Mouse (Mus musculus) WW6 (cell line): ENCODE results near the gene Mlec.
"Not testable (repeated sequence)": the region's sequence is repeated elsewhere in the genome, so short reads cannot be mapped to it uniquely, and the experiment has no call there.

Experiments
- DNase-seq: peaks from one replicate; pipeline ENCODE4 v3.0.0-alpha.2; 2013; ENCODE audit warnings: low read depth, low spot score

Mlec gene

DNA sequence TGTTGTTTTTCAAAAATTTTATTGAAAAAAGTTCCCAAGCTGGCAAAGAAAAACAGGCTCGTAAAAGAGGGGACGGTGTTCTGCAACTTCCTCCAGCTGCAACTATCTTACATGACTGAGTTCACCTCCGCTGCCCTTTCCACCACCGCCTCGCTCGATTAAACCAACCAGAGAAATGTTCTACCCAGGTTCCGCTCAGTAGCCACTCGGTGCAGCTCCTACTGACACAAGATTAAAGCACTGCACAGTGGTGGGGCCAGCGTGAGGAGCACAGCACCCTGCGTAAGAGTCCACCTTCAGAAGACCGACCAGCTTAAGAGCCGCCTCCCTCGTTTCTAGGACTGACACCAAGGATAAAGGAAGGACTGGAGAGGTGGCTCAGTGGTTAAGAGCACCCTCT, 6.5 kb downstream of the Mlec start:
- DNase-seq, result no peak

DNA sequence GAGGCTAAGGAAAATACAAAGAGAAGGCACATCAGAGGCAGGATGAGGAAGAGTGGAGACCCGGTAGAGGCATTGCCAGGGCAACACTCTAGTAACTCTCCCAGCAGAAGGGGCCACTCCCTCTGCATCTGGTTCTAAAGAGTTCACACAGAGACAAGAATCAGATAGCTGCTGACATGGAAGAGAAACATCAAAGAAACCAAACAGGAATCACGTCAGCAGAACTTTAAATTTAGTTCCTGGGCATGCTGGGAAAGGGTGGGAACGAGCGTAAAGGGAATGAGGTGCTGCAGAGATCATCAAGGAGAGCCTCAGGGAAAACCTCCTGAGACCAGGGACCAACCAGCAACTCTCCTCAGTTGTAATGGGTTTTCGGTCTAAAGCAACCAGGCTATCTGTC, 7.0 kb downstream of the Mlec start:
- no peak for DNase-seq

DNA sequence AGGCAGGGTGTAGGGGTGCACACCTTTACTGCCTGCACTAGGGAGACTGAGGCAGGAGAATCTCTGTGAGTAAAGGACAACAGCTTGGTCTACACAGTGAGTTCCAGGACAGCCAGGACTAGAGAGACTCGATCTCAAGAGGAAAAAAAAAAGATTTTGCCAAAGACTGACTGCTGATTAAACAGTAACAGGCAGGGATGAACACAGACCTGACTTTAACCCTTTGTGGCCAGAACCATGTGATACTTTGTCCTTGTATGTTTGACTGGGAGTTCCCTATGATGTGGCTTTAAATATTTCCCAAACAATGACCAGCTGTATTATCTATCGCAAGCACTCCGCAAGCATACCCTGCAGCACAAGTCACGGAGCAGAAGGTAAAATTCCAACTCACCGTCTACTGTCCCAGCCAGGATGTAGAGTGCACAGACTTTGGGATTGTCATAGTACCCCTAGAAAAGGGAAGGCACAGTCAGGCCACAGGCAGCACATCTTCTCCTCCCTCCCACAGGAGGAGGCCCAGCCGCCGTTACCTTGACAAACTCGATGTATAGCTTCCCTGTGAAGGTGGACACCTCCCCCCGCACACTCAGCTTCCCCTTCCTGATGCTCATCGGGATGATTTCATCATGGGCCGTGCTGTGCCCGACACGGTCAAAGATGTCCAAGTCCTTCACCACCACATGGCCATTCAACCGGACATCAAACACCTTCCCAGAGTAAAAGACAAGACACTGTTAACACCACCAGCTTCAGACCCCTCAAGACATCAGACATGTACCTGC, 8.1 kb downstream of the Mlec start:
- no peak for DNase-seq

DNA sequence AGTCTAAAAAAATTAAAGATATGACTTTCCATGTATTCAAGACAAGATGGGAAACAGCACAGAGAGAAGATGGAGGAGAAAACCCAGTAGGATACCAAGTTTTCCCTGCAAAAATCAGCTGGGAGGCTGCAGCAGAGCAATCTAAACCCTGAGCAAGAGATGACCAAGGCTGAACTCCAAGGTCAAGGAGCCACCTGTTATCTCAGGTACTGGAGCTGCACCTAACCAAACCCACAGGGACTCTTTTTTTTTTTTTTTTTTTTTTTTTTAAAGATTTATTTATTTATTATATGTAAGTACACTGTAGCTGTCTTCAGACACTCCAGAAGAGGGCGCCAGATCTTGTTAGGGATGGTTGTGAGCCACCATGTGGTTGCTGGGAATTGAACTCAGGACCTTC, 9.1 kb downstream of the Mlec start:
- DNase-seq, result not testable (repeated sequence)

DNA sequence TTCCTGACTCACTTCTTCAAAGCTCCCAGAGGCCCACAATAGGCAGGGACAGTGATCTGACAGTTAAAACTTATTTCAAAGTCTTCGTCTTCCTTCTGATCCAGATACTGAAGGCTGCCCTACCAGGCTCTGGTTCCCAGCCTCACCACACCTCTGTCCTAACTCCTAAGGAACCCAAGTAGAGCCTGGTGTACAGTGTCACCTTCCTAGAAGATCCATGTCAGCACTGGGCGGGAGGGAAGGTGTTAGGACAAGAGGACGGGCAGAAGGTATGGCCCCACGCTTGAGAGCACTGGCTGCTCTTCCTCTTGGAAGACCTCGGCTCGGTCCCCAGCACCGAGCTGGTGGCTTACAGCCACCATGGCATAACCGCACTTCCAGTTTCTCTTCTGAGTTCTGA, 9.6 kb downstream of the Mlec start:
- DNase-seq, result no peak

DNA sequence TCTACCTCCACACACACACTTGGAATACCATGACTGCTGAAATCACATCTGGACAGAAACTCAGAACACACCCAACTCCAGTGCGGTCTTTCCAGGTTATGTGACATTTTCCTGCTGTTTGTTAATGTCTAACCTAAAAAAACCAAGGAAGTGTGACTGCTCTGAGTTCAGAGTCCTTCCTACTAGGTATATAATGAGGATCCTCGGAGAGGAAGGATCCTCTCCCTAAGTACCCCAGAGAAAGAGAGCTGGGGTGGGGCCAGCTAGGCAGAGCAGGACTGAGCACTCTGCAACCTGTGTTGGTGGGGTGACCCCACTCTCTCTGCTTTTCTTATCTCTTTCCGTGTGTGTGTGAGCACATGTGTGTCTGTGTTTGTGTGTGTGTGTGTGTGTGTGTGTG, 10.6 kb downstream of the Mlec start:
- no peak for DNase-seq

DNA sequence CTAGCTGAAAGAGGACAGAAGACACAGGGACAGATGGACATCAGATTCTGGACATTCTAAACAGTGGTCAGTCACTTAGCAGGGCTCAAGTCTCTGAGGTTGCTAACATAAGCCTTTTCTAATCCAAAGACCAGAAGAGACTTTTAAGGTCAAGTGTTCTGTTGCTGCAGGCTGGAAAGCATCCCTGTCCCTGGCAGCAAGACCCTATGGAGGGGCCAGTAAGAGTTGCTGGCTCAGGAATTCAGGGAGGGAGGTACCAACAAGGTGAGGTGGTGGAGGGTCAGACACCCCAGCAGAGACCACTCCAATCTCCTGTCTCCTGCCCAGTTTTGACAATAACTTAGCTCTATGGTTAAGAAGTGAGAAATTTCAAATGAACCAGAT, 11.2 kb downstream of the Mlec start:
- DNase-seq, result no peak

DNA sequence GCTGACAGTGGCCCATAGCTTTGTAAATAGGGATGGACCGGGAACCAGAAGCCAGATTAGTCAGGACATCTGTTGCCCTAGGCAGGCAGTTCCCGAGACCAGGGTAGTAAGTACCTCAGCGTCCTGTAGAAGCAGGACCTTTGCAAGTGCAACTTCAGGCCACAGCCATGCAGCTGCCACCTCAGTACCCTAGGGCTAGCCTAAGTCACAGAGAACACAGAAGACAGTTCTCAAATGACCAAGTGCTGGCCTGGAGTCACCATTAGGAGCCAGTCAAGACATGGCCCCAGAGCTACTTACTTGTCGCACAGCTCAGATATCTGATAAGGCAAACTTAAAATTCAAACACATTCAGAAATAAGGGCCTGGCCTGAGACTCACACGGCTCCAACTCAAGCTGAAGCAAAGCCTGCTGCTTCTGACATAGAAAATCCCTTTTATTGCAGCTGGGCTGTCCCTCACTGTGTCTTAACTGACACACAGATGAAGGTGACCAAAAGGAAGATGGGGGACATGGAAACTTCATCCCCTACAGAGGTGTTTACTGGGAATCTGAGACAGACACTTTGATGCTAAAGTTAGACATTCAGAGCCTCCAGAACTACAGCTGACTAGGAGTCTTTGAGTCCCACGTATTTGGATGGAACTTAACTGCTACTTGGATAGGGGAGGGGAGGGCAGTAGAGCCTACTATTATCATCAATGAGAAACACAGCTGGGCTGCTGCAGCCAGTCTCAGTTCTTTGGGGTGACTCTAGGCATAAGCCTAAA, 11.8 kb downstream of the Mlec start:
- no peak for DNase-seq

DNA sequence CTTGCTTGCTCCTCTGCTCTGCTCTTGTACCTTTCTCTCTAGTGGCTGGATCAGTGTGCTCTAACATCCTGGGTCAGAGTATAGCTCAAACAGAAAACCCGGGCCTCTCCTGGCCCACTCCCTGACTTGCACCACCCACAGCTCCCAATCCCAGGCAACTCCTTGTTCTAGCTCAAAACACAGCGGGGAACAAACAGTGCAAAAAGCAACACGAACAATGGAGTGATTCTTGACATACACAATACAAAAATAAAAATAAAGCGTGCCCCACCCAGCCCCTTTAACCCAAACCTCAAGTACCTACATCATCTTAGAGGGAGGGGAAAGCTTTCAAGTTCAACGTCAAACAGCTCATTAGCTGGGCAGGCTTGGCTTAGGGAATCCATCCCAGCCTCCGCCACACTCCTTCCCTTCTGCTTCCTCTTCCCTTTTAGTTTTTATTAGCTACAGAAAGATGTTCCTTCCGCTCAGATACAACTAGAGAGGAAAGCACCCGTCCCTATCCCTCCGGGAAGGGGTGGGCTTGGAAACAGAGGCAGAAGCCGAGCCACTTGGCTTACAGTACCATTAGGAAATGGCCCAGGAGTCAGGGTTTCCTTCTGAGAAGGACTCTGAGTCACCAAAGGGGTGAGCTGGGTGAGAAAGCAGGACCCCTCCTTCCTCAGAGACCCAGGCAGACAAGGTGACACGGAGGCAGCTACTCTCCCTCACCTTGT, 12.6 kb downstream of the Mlec start:
- DNase-seq, result no peak

DNA sequence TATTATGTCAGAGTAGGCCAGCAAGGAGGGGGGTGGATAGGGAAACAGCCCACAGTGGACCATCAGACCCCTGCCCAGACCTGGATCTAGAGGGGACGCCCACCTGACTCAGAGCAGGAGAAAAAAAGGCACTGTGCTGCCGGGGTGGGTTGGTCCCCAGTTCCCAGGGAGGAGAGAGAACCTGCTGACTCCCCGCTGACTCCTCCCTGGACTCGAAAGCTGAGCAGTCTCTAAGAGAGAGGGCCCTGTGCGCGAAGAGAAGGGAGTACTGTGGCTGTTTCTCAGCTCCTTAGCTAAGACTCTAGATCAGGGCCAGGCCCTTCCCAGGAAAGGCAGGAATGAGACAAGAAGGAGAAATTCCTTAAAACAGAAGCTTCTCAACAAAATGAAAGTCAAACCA, 13.5 kb downstream of the Mlec start:
- no peak for DNase-seq

DNA sequence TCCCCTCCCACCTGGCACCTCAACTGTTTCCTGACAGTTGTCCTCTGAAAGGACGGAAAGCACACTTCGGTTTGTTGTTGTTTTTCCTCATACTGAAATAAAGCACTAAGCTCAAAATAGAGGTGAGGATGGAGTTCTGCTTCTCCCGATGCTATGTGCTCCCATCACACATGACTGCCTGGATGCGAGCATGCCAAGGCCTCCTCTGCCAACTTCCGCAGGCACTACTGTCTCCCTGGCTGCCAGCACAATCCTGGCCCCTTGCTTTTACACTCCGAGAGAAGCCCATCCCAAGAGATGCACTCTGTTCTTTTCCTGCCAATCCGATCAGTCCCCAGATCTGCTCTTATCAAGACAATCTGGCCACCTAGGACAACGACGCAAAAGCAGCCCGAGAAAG, 14.4 kb downstream of the Mlec start:
- DNase-seq, result no peak

DNA sequence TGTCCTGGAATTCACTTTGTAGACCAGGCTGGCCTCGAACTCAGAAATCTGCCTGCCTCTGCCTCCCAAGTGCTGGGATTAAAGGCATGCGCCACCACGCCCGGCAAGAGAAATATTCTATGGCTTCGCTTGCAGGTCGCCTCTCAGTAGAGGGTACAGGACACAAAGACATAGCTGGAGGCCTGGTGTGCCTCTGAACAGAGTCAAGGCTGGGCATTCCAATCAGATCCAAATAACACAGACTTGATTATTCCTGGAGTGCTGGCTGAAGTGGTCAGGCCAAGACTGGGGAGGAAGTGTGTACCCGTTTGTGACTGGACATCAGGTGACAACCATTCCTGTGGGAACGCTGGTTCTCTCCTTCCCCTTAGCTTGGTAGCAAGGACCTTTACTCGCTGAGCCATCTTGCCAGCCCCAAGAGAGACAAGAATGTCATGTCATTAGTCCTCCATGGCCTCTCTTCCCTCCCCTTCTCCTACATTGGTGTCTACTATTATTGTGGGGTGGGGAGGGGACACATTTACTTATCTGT, 15.7 kb downstream of the Mlec start:
- no peak for DNase-seq

DNA sequence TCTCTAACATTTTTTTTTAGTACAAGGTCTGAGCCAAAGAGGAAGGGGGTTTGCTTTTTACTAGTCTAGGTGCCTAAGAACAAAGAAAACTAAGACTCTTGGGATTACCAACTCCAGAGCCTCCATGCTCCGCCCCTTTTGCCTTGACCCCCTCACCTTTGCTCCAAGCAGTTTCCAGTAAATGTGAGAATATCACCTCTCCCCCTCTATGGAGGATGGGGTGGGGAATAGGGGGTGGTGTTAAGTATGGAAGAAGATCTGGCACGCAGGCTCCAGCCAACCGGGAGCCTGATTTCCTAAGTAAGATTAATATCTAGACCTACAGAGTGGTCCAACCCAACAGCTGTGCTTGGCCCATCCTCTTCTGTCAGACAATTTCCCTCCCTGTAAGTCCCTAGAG, 17.3 kb downstream of the Mlec start:
- DNase-seq, result no peak

DNA sequence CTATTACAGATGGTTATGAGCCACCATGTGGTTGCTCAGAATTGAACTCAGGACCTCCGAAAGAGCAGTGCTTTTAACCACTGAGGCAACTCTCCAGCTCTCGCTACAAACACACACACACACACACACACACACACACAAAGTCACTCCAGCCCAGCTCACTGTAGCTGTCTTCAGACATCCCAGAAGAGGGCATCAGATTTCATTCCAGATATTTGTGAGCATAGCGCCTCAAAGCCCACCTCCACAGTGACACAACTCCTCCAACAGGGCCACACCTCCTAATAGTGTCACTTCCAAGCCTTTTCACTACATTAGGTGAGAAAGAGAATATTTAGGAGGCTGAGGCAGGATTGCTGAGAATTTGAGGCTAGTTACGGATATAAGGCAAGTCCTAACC, 18.9 kb downstream of the Mlec start:
- no peak for DNase-seq

DNA sequence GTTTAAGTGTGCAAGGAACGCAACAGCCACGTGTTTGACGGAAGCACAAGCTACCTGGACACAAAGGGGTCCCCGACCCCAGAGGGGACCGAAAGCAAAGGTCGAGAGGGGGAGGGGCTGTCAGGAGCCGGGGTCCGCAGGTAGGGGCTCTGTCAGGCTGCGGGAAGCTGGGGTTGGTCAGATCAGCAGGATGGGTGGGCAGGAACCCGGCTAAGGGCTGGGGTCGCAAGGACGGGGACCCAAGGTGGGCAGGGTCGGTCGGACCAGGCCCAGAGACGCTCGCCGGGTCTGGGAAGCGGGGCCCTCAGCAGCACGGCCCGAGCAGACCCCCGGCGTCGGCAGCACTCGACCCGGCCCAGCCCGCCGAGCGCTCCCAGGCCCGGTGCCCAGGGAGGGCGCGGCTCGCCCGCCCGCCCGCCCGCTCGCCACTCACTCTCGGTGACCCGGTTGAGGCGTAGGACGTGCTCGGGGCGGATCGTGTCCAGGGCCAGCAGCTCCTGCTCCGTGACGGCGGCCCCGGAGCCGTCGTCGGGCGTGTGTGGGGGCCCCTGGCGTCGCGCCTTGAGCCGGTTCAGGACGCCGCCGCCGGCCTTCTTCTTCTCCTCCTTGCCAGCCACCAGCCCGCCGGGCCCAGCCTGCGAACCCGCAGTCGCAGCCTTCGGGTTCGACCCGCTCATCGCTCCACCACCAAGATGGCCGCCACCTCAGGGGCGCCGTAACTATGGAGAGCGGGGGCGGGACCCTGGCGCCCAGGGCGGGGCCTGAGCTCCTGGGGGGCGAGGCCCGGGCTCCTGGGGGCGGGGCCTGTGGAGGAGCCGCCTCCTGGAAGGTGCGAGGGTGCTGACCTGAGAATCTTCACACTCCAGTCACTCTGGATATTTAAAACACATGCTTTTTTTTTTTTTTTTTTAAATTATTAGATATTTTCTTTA, 23.5 kb downstream of the Mlec start, which contains the start of gene Unc119b:
Gene Unc119b, minus strand, starts transcription at position 742 of the 932 bp plus-strand sequence.
- peak; percentile 73 for DNase-seq

DNA sequence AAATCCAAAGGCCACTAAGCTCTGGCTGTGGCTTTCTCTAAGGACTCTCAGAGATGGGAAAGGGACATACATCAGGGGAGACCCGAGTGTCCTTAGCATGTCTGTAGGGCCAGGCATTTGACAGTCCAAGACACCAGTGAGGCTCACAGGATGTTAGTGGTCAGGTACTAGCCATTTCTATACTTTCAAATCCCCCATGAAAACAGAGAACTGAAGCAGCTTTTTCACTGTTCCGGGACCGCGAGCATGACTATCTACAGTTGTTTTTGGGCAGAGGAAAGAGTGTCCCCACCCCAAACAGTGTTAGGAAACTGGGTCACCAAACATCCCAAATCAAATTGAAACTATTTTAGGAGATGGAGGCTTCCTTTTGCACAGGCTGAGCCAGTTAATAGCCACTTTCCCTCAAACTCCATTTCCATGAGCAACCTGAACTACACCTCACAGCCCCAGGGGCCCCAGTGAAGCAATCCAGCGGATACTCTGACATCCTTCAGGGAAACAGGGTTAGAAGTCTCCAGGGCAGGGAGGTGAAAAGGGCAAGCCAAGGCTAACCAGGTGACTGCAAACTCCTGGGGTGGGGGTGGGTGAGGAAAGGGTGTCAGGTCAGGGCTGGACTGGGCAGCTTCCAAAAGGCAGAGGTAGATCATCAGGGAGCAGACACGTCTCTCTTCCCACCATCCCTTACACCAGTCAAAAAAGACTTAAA, 24.5 kb downstream of the Mlec start:
- DNase-seq, result no peak

DNA sequence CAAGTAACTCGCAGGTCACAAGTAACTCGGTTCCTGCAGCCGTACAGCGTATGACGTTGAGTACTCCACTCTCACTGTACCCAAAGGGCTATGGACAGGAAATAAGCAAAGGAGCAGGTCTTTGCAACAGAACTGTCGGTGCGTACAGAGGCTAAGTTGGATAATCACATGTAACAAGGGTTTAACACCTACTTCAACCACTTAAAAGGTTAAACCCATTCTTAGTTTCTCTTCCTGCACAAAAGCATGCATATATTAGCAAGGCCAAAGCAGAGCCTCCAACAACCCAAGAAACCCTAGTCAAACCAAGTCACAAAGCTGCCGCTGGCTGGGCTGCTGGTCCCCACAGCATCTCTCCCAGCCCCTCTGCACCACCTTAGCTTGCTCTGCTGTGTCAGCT, 25.5 kb downstream of the Mlec start:
- no peak for DNase-seq

DNA sequence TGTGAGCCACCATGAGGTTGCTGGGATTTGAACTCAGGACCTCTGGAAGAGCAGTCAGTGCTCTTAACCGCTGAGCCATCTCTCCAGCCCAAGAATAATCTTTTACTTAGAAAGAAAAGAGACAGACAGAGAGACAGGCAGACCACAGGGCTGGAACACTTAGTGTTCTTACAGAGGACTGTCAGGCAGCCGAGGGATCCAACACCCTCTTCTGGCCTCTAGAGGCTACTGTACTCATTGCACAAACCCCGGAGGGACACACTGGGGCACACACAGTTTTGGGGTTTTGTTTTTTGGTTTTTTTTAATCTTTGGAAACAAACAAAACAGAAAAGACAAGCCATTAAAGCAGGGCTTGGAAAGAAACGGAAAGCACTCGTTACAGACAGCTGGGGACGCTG, 28.7 kb downstream of the Mlec start:
- no peak for DNase-seq

DNA sequence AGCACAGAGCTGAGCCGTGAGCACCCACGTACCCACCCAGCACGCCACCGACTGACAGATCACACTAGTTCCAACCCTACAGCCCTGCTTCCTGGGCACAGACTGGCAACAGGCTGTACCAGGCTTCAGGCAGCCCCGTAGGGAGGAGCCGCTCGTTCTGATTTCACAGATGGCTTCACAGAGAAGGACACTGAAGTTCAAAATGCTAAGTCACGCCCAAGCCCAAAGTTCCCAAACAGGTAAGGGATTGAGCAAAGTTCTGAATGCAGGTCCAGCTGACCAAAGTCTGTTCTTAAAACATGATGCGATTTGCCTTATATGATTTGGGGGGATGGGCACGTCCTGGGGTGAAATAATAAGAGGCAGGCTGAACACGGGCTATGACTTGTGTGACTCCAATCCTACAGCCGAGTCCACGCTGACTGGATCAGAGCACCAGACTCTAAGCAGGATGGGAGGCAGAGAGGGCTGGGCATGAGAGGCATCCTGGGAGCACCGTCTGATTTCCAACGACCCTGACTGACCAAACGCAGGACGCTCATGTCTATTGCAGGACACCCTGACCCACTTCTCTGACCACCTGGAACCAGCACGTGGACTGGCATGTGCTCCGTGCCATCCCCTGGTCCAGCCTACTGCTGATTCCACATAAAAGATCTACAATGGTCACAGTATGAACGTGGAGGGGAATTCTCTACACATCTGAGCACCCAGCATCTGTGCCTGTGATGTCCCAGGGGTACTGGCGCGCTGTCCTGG, 30.4 kb downstream of the Mlec start:
- DNase-seq, result no peak
